Mouse (Mus musculus) adrenal gland, postnatal 4 days (tissue): ENCODE data around the gene Colgalt2. TPM values are rescaled to one million over a fixed set of nuclear protein-coding genes. Genes with fewer than 3 reads are reported as not detected.
A peak's percentile ranks its signal among the peaks of the same experiment; 100 is the strongest.

ENCODE experiments used
- DNase-seq, 2 experiments: peaks; one replicate each; pipeline ENCODE4 v3.0.0; 2021 to 2022; ENCODE audit warnings: low spot score in 2 of 2, mixed read lengths in 2 of 2
- total RNA-seq, 2 experiments: library from RNA; stranded (reverse); gene quantifications; 2 replicates each; pipeline ENCODE4 v1.2.3; 2021

The Colgalt2 gene
- total RNA-seq, 2 experiments from 2014 or later: 2.5 to 2.8 TPM

GRCm38 (mm10) chr1:152468443-152468842 lies 68.8 kb downstream of the Colgalt2 start:
- no peak for DNase-seq

GRCm38 (mm10) chr1:152476126-152476525 lies 76.5 kb downstream of the Colgalt2 start:
- no peak for DNase-seq

GRCm38 (mm10) chr1:152490842-152491241 lies 91.2 kb downstream of the Colgalt2 start:
- DNase-seq: no peak

GRCm38 (mm10) chr1:152492258-152492657 lies 92.6 kb downstream of the Colgalt2 start:
- DNase-seq: no peak

- DNase-seq: no peak
Observed at GRCm38 (mm10) chr1:152496831-152497230, 97.2 kb downstream of the Colgalt2 start.

GRCm38 (mm10) chr1:152497581-152497980 lies 98.0 kb downstream of the Colgalt2 start:
- DNase-seq: no peak

- DNase-seq: no peak
Observed at GRCm38 (mm10) chr1:152499802-152500201, 100.2 kb downstream of the Colgalt2 start.

- DNase-seq: no peak
Observed at GRCm38 (mm10) chr1:152506175-152506574, 106.5 kb downstream of the Colgalt2 start.

GRCm38 (mm10) chr1:152506726-152507125 lies 107.1 kb downstream of the Colgalt2 start:
- DNase-seq: no peak

- no peak for DNase-seq
Observed at GRCm38 (mm10) chr1:152508481-152509220, 109.0 kb downstream of the Colgalt2 start.

- no peak for DNase-seq
Observed at GRCm38 (mm10) chr1:152511237-152511636, 111.6 kb downstream of the Colgalt2 start.

GRCm38 (mm10) chr1:152514256-152514655 lies 114.6 kb downstream of the Colgalt2 start:
- no peak for DNase-seq

GRCm38 (mm10) chr1:152517057-152517570 lies 117.5 kb downstream of the Colgalt2 start:
- DNase-seq: no peak

- DNase-seq: no peak
Observed at GRCm38 (mm10) chr1:152518971-152519370, 119.3 kb downstream of the Colgalt2 start.

- peak in 1 of 2 experiments; percentile 41 for DNase-seq
Observed at GRCm38 (mm10) chr1:152520798-152521575, 121.4 kb downstream of the Colgalt2 start.

- DNase-seq: no peak
Observed at GRCm38 (mm10) chr1:152522226-152522625, 122.6 kb downstream of the Colgalt2 start.

- DNase-seq: no peak
Observed at GRCm38 (mm10) chr1:152523292-152523691, 123.7 kb downstream of the Colgalt2 start.

GRCm38 (mm10) chr1:152524098-152524892 lies 124.7 kb downstream of the Colgalt2 start:
- no peak for DNase-seq

GRCm38 (mm10) chr1:152524987-152525648 lies 125.5 kb downstream of the Colgalt2 start:
- DNase-seq: peak in 1 of 2 experiments; percentile 48

- DNase-seq: no peak
Observed at GRCm38 (mm10) chr1:152526154-152526553, 126.5 kb downstream of the Colgalt2 start.

GRCm38 (mm10) chr1:152528214-152528613 lies 128.6 kb downstream of the Colgalt2 start:
- no peak for DNase-seq
